ENCODE assay signal across 15 mouse cellular contexts in genomic region chr4:135567484-135567883, GRCm38 (mm10). TPM values are rescaled to one million over a fixed set of nuclear protein-coding genes. Genes with fewer than 3 reads are reported as not detected.
DNase-seq lines count a peak whose midpoint lies in the region; ATAC-seq lines count a peak whose summit lies in the region.
"Had no signal": no experiment of that assay in that cellular context is flagged by ENCODE, and none has a peak within 500 bp of the region (broad histone marks: within the 10 kb centered on the region; RNA-seq: fewer than 3 reads in every experiment).

No protein-coding gene starts in this region.

- no peaks in the 10 kb centered on the region for H3K9me3 ChIP-seq in heart, embryonic 10.5 days
- H3K9me3 ChIP-seq in neural tube, embryonic 11.5 days (ENCODE audit: control insufficient read depth, low read length): no peaks in the 10 kb centered on the region
- H3K9me3 ChIP-seq in limb, embryonic 15.5 days: no peaks in the 10 kb centered on the region
- H3K9me3 ChIP-seq: liver, embryonic 12.5 days; lung, embryonic 15.5 days had no signal

- ATAC-seq in neural tube, embryonic 11.5 days (ENCODE audit: insufficient read depth, low FRiP score, low TSS enrichment): no peak
- ATAC-seq in limb, embryonic 15.5 days (ENCODE audit: insufficient number of reproducible peaks, low FRiP score, low TSS enrichment, low read depth): no peak
- ATAC-seq: hindbrain, embryonic 16.5 days; liver, embryonic 12.5 days had no signal

- H3K27ac ChIP-seq in heart, embryonic 10.5 days: peak overlapping the region; percentile 79
- H3K27ac ChIP-seq in neural tube, embryonic 11.5 days (ENCODE audit: low read depth, low read length): no peak overlapping the region
- peak overlapping the region; percentile 33; the same call in 1 of the 2 replicates for H3K27ac ChIP-seq in limb, embryonic 15.5 days
- H3K27ac ChIP-seq: liver, embryonic 12.5 days; lung, embryonic 15.5 days had no signal

- intact Hi-C loops in heart, postnatal 10 days (cut with DNase I): no loop called here

- 56% methylated on average over 8 of the region's 8 CpGs for WGBS in heart, embryonic 10.5 days
- WGBS in neural tube, embryonic 11.5 days: 37% methylated on average over 8 of the region's 8 CpGs
- WGBS in limb, embryonic 15.5 days: 35% methylated on average over 8 of the region's 8 CpGs

- H3K36me3 ChIP-seq in heart, embryonic 10.5 days: no peaks in the 10 kb centered on the region
- H3K36me3 ChIP-seq in neural tube, embryonic 11.5 days (ENCODE audit: control insufficient read depth, insufficient read depth, low read length): no peaks in the 10 kb centered on the region
- no peaks in the 10 kb centered on the region for H3K36me3 ChIP-seq in limb, embryonic 15.5 days
- H3K36me3 ChIP-seq: liver, embryonic 12.5 days; lung, embryonic 15.5 days had no signal

- H3K4me1 ChIP-seq in heart, embryonic 10.5 days: peaks cover 87% of the 10 kb centered on the region
- H3K4me1 ChIP-seq in neural tube, embryonic 11.5 days (ENCODE audit: control insufficient read depth, insufficient read depth, low read length): 0 out of 2 replicates have a peak, but pooled peaks cover 11% of the 10 kb centered on the region
- H3K4me1 ChIP-seq in limb, embryonic 15.5 days: peaks cover 65% of the 10 kb centered on the region

- no peak for DNase-seq in heart, embryonic 10.5 days (ENCODE audit: low spot score)
- DNase-seq in heart, postnatal 10 days: no peak
- DNase-seq in neural tube, embryonic 11.5 days (ENCODE audit: low spot score): no peak
- DNase-seq in neural tube, embryonic 10.5 days (ENCODE audit: extremely low spot score, low spot score): no peak
- DNase-seq in ovary, postnatal 10 days (ENCODE audit: low spot score): no peak
- DNase-seq in urinary bladder, postnatal 4 days (ENCODE audit: low spot score in 2 of 2): no peak
- DNase-seq: adrenal gland, postnatal 25 days; kidney, adult 2 months; kidney, postnatal 25 days; layer of hippocampus, adult 9-11 months had no signal

- peak overlapping the region; percentile 10; the same call in 1 of the 2 replicates for H3K9ac ChIP-seq in neural tube, embryonic 11.5 days (ENCODE audit: low read length)
- H3K9ac ChIP-seq in limb, embryonic 15.5 days: no peak overlapping the region
- H3K9ac ChIP-seq: liver, embryonic 12.5 days; lung, embryonic 15.5 days had no signal

- no peak overlapping the region for H3K4me2 ChIP-seq in neural tube, embryonic 11.5 days (ENCODE audit: low read depth)
- H3K4me2 ChIP-seq in limb, embryonic 15.5 days: no peak overlapping the region
- H3K4me2 ChIP-seq: liver, embryonic 12.5 days; lung, embryonic 15.5 days had no signal

- H3K27me3 ChIP-seq in heart, embryonic 10.5 days (ENCODE audit: insufficient read depth, poor library complexity, severe bottlenecking): peaks cover 57% of the 10 kb centered on the region
- H3K27me3 ChIP-seq in neural tube, embryonic 11.5 days (ENCODE audit: control insufficient read depth, insufficient read depth, low read length): peaks cover 36% of the 10 kb centered on the region
- peaks cover 42% of the 10 kb centered on the region for H3K27me3 ChIP-seq in limb, embryonic 15.5 days

- H3K4me3 ChIP-seq in heart, embryonic 10.5 days: no peak overlapping the region
- no peak overlapping the region for H3K4me3 ChIP-seq in neural tube, embryonic 11.5 days (ENCODE audit: low read depth, low read length)
- no peak overlapping the region for H3K4me3 ChIP-seq in limb, embryonic 15.5 days
- H3K4me3 ChIP-seq: liver, embryonic 12.5 days; lung, embryonic 15.5 days had no signal

RNA-seq across cellular contexts. Expression of gene Grhl3, which starts 5.9 kb away (rescaled TPM):
- polyA plus RNA-seq in heart, embryonic 10.5 days (2016; fragmentation: Nextera tagmentation; extraction: Ambion mirVana): 4.3 and 14.1 TPM in 2 replicates
- total RNA-seq in heart, postnatal 10 days (2021): under 1 TPM; 0.27 to 0.43 TPM
- 4.2 and 4.3 TPM in 2 replicates for polyA plus RNA-seq in neural tube, embryonic 11.5 days (2014; fragmentation: Nextera tagmentation; extraction: Ambion mirVana)
- 56.8 and 59.4 TPM in 2 replicates for polyA plus RNA-seq in limb, embryonic 15.5 days (2015; fragmentation: Nextera tagmentation; extraction: Ambion mirVana)
- total RNA-seq: adrenal gland, postnatal 25 days; MEL had no signal
